Mouse (Mus musculus) forebrain, postnatal 0 days (tissue): ENCODE results near the gene Ppp2r1b. TPM values are rescaled to one million over a fixed set of nuclear protein-coding genes. Genes with fewer than 3 reads are reported as not detected.

ENCODE experiments used
- ATAC-seq: fragments of 200-750 bp; cut with Nextera tagmentation; 2 replicates; pipeline ENCODE4 v1.8.0; 2017; ENCODE audit warnings: mild to moderate bottlenecking, moderate library complexity
- DNase-seq: peaks from one replicate; pipeline ENCODE4 v3.0.0-alpha.2; 2015
- H3K27ac ChIP-seq: fragments of 300-500 bp; sonication (generic); 2 replicates; pipeline ENCODE4 v1.5.1; 2014; ENCODE audit warnings: low read depth, mild to moderate bottlenecking, antibody characterized with exemption, low read length, moderate library complexity, mixed read lengths
- H3K27me3 ChIP-seq: fragments of 300-500 bp; sonication (generic); 2 replicates; pipeline ENCODE4 v1.6.1; 2014; ENCODE audit warnings: mild to moderate bottlenecking, low read length, mixed read lengths; ENCODE audit not compliant: insufficient read depth
- H3K36me3 ChIP-seq: fragments of 300-500 bp; sonication (generic); 2 replicates; pipeline ENCODE4 v1.6.1; 2014; ENCODE audit warnings: mild to moderate bottlenecking, moderate library complexity; ENCODE audit not compliant: insufficient read depth
- H3K4me1 ChIP-seq: fragments of 300-500 bp; sonication (generic); 2 replicates; pipeline ENCODE4 v1.6.1; 2014; ENCODE audit warnings: antibody characterized with exemption; ENCODE audit not compliant: insufficient read depth
- H3K4me2 ChIP-seq: fragments of 300-500 bp; sonication (generic); 2 replicates; pipeline ENCODE4 v1.6.1; 2014; ENCODE audit warnings: low read depth, mild to moderate bottlenecking, moderate library complexity
- H3K4me3 ChIP-seq: fragments of 300-500 bp; sonication (generic); 2 replicates; pipeline ENCODE4 v1.5.1; 2014; ENCODE audit warnings: low read depth, low read length, mixed read lengths
- H3K9ac ChIP-seq: fragments of 300-500 bp; sonication (generic); 2 replicates; pipeline ENCODE4 v1.6.1; 2014; ENCODE audit warnings: mild to moderate bottlenecking
- H3K9me3 ChIP-seq: fragments of 300-500 bp; sonication (generic); 2 replicates; pipeline ENCODE4 v1.6.1; 2016; ENCODE audit warnings: low read length
- CTCF ChIP-seq: sonication (generic); IDR thresholded peaks from 2 replicates; pipeline ENCODE4 v1.5.1; 2016; ENCODE audit warnings: antibody characterized with exemption, control low read depth, low read depth
- WGBS: fragments of 180-500 bp; shearing (Covaris S2); extraction: QIAGEN DNeasy Blood & Tissue Kit; methylation state at CpG from one replicate; pipeline ENCODE4 v1.1.7; 2014; 5-methylcytosine and 5-hydroxymethylcytosine counted together
- polyA plus RNA-seq: library from polyadenylated mRNA; unstranded; fragments of >200 nt; fragmentation: Nextera tagmentation; extraction: Ambion mirVana; gene quantifications from 2 replicates; pipeline ENCODE4 v1.2.1, GENCODE M21; 2015
- total RNA-seq: library from RNA; depleted of rRNA; stranded (reverse); fragments of >200 nt; gene quantifications from 2 replicates; pipeline ENCODE4 v1.2.3, GENCODE M21; 2014; rRNA removed

Ppp2r1b gene
- total and polyA plus RNA-seq, 2 experiments from 2014 or later = 26.0 to 29.8 TPM

GRCm38 (mm10) chr9:50922363-50923153, 77.5 kb downstream of the Ppp2r1b start:
- no peak overlapping the region for H3K4me3 ChIP-seq
- 79% methylated on average over 5 of the region's 5 CpGs for WGBS

GRCm38 (mm10) chr9:50924454-50924853, 79.4 kb downstream of the Ppp2r1b start:
- no peaks in the 10 kb centered on the region for H3K27me3 ChIP-seq

More at GRCm38 (mm10) chr9:50922363-50923153, 77.5 kb downstream of the Ppp2r1b start:
- TF ChIP-seq CTCF = no peak
- no peak for ATAC-seq
- DNase-seq = no peak
- H3K27me3 ChIP-seq = no peaks in the 10 kb centered on the region
- no peaks in the 10 kb centered on the region for H3K9me3 ChIP-seq
- H3K27ac ChIP-seq = no peak overlapping the region
- H3K4me2 ChIP-seq = no peak overlapping the region
- no peaks in the 10 kb centered on the region for H3K4me1 ChIP-seq
- no peak overlapping the region for H3K9ac ChIP-seq
- no peaks in the 10 kb centered on the region for H3K36me3 ChIP-seq

GRCm38 (mm10) chr9:50925801-50926200, 80.7 kb downstream of the Ppp2r1b start:
- H3K27ac ChIP-seq = no peak overlapping the region
- no peak overlapping the region for H3K9ac ChIP-seq
- H3K4me2 ChIP-seq = no peak overlapping the region
- DNase-seq = no peak
- WGBS = 93% methylated on average over 4 of the region's 4 CpGs
- no peaks in the 10 kb centered on the region; the same call in 1 of the 2 replicates for H3K36me3 ChIP-seq
- no peaks in the 10 kb centered on the region for H3K9me3 ChIP-seq
- no peak for ATAC-seq
- H3K27me3 ChIP-seq = no peaks in the 10 kb centered on the region
- no peak for TF ChIP-seq CTCF
- H3K4me1 ChIP-seq = no peaks in the 10 kb centered on the region
- no peak overlapping the region for H3K4me3 ChIP-seq

More at GRCm38 (mm10) chr9:50924454-50924853, 79.4 kb downstream of the Ppp2r1b start:
- no peak overlapping the region for H3K4me2 ChIP-seq
- ATAC-seq = no peak
- H3K36me3 ChIP-seq = no peaks in the 10 kb centered on the region; the same call in 1 of the 2 replicates
- H3K27ac ChIP-seq = no peak overlapping the region
- no peak for TF ChIP-seq CTCF
- H3K9ac ChIP-seq = no peak overlapping the region
- DNase-seq = no peak
- H3K4me1 ChIP-seq = no peaks in the 10 kb centered on the region
- H3K9me3 ChIP-seq = no peaks in the 10 kb centered on the region
- H3K4me3 ChIP-seq = no peak overlapping the region

GRCm38 (mm10) chr9:50929986-50930385, 84.9 kb downstream of the Ppp2r1b start:
- Histone ChIP-seq H3K36me3 (peaks cover 5% of the 10 kb centered on the region; the same call in 1 of the 2 replicates), H3K27me3 (no peaks in the 10 kb centered on the region), H3K27ac (no peak overlapping the region), H3K4me1 (no peaks in the 10 kb centered on the region), H3K4me3 (no peak overlapping the region), H3K4me2 (no peak overlapping the region), H3K9ac (no peak overlapping the region), H3K9me3 (no peaks in the 10 kb centered on the region)
- no peak for DNase-seq
- no peak for TF ChIP-seq CTCF
- ATAC-seq = no peak

- no peak for TF ChIP-seq CTCF
- Histone ChIP-seq H3K4me3 (no peak overlapping the region), H3K36me3 (no peaks in the 10 kb centered on the region), H3K27me3 (no peaks in the 10 kb centered on the region), H3K4me2 (no peak overlapping the region), H3K27ac (no peak overlapping the region), H3K9ac (no peak overlapping the region), H3K4me1 (no peaks in the 10 kb centered on the region), H3K9me3 (no peaks in the 10 kb centered on the region)
- ATAC-seq = no peak
- WGBS = 90% methylated on average over 3 of the region's 3 CpGs
- DNase-seq = no peak
Observed at GRCm38 (mm10) chr9:50941804-50942401, 96.8 kb downstream of the Ppp2r1b start.

GRCm38 (mm10) chr9:50942711-50943110, 97.6 kb downstream of the Ppp2r1b start:
- 55% methylated on average over 2 of the region's 2 CpGs for WGBS

More at GRCm38 (mm10) chr9:50942711-50943110, 97.6 kb downstream of the Ppp2r1b start:
- H3K4me3 ChIP-seq = no peak overlapping the region
- no peak for DNase-seq
- no peak overlapping the region for H3K4me2 ChIP-seq
- TF ChIP-seq CTCF = no peak
- no peaks in the 10 kb centered on the region for H3K27me3 ChIP-seq
- H3K9ac ChIP-seq = no peak overlapping the region
- H3K27ac ChIP-seq = no peak overlapping the region
- no peaks in the 10 kb centered on the region for H3K9me3 ChIP-seq
- no peaks in the 10 kb centered on the region for H3K4me1 ChIP-seq
- no peaks in the 10 kb centered on the region for H3K36me3 ChIP-seq
- no peak for ATAC-seq

Other genes starting within 250 kb of the Ppp2r1b start
- 151 and 168 TPM in 2 replicates for gene Sdhd, start 241.5 kb upstream of the Ppp2r1b start, total RNA-seq
- gene Sdhd, start 241.5 kb upstream of the Ppp2r1b start, polyA plus RNA-seq = 279 and 305 TPM in 2 replicates
- gene Timm8b, start 241.4 kb upstream of the Ppp2r1b start, total RNA-seq = 234 and 297 TPM in 2 replicates
- gene Timm8b, start 241.4 kb upstream of the Ppp2r1b start, polyA plus RNA-seq = 389 and 523 TPM in 2 replicates
- 4.0 and 5.2 TPM in 2 replicates for gene Pih1d2, start 228.0 kb upstream of the Ppp2r1b start, total RNA-seq
- gene Pih1d2, start 228.0 kb upstream of the Ppp2r1b start, polyA plus RNA-seq = 4.6 and 6.6 TPM in 2 replicates
- 19.0 and 20.5 TPM in 2 replicates for gene Nkapd1, start 227.8 kb upstream of the Ppp2r1b start, total RNA-seq
- 24.3 TPM in 2 replicates for gene Nkapd1, start 227.8 kb upstream of the Ppp2r1b start, polyA plus RNA-seq
- gene Dlat, start 185.5 kb upstream of the Ppp2r1b start, total RNA-seq = 60.7 and 67.1 TPM in 2 replicates
- 46.0 and 52.7 TPM in 2 replicates for gene Dlat, start 185.5 kb upstream of the Ppp2r1b start, polyA plus RNA-seq
- gene Dixdc1, start 105.8 kb upstream of the Ppp2r1b start, total RNA-seq = 54.3 and 59.9 TPM in 2 replicates
- gene Dixdc1, start 105.8 kb upstream of the Ppp2r1b start, polyA plus RNA-seq = 17.1 and 26.8 TPM in 2 replicates
- gene 2310030G06Rik, start 98.8 kb upstream of the Ppp2r1b start, total RNA-seq = 1.7 and 2.0 TPM in 2 replicates
- gene 2310030G06Rik, start 98.8 kb upstream of the Ppp2r1b start, polyA plus RNA-seq = 3.2 and 3.8 TPM in 2 replicates
- 8.8 and 11.5 TPM in 2 replicates for gene Cryab, start 94.0 kb upstream of the Ppp2r1b start, total RNA-seq
- gene Cryab, start 94.0 kb upstream of the Ppp2r1b start, polyA plus RNA-seq = 29.9 and 31.2 TPM in 2 replicates
- 0.23 and 0.52 TPM in 2 replicates for gene Hspb2, start 92.9 kb upstream of the Ppp2r1b start, total RNA-seq
- 0.98 and 2.2 TPM in 2 replicates for gene Hspb2, start 92.9 kb upstream of the Ppp2r1b start, polyA plus RNA-seq
- 9.6 and 19.1 TPM in 2 replicates for gene Fdxacb1, start 77.1 kb upstream of the Ppp2r1b start, total RNA-seq
- 9.3 and 10.4 TPM in 2 replicates for gene Fdxacb1, start 77.1 kb upstream of the Ppp2r1b start, polyA plus RNA-seq
- gene Alg9, start 70.3 kb upstream of the Ppp2r1b start, total RNA-seq = 71.1 and 74.2 TPM in 2 replicates
- gene Alg9, start 70.3 kb upstream of the Ppp2r1b start, polyA plus RNA-seq = 41.4 and 53.7 TPM in 2 replicates
- gene 1110032A03Rik, start 69.8 kb upstream of the Ppp2r1b start, total RNA-seq = 45.9 and 48.3 TPM in 2 replicates
- 65.0 and 69.3 TPM in 2 replicates for gene 1110032A03Rik, start 69.8 kb upstream of the Ppp2r1b start, polyA plus RNA-seq
- 36.7 and 38.2 TPM in 2 replicates for gene Sik2, start 163.8 kb downstream of the Ppp2r1b start, total RNA-seq
- gene Sik2, start 163.8 kb downstream of the Ppp2r1b start, polyA plus RNA-seq = 15.9 and 20.5 TPM in 2 replicates
- not detected in 2 replicates for gene Btg4, start 215.6 kb downstream of the Ppp2r1b start, total RNA-seq
- not detected in 2 replicates for gene Btg4, start 215.6 kb downstream of the Ppp2r1b start, polyA plus RNA-seq
- gene Layn, start 231.8 kb downstream of the Ppp2r1b start, total RNA-seq = 3.8 and 7.8 TPM in 2 replicates
- 2.9 and 3.2 TPM in 2 replicates for gene Layn, start 231.8 kb downstream of the Ppp2r1b start, polyA plus RNA-seq